Mouse (Mus musculus): ENCODE data around the gene Trmt11.

The Trmt11 gene

GRCm38 (mm10) chr10:30555686-30556578 lies 44.6 kb downstream of the Trmt11 start:
- peak; percentile 52 for DNase-seq

DNA sequence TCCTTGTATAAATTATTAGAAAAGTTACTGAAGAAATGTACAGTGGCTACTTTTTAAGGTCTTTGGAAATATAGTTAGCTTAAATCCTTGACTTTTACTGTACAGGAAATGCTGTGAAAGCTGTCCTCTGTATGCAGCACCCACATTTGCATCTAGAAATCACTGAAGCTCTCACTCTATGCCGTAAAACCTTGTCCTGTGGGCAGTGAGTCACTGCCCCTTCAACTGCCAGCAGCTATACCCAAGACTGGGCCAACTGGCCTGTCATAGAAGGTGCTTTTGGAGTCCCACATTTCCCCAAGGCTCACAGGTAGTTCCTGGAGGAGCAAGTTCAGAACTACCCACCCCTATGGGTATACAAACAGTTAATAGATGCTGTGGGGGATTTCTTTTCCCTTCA lies 48.2 kb downstream of the Trmt11 start:
- peak; percentile 29 for DNase-seq

GRCm38 (mm10) chr10:30549974-30550373 lies 50.6 kb downstream of the Trmt11 start:
- no peak for DNase-seq

- peak; percentile 64 for DNase-seq
These were observed 62.1 kb downstream of the Trmt11 start for GRCm38 (mm10) chr10:30538538-30538815.

- DNase-seq = peak; percentile 40
These were observed 62.6 kb downstream of the Trmt11 start for GRCm38 (mm10) chr10:30537734-30538537.

- DNase-seq = peak; percentile 60
These were observed 64.6 kb downstream of the Trmt11 start for GRCm38 (mm10) chr10:30535930-30536329.

DNA sequence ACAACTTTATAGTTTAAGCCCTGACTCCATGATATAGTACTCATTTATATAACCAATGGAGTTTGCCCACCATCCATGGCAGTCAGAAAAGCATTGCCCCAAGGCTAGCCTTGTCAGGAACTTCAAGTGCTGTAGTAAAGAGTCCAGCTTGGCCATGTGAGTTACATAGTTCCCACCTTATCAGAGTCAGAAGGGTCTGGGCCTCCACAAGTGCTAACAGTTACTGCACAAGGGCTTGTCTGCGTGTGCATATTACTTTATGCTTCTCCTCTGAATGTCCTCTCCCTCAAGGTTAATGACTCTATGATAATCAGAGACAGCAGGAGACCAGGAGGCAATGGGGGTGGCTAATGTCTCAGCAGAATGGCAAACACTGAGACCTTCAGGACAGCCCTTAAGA lies 73.4 kb downstream of the Trmt11 start:
- no peak for DNase-seq

DNA sequence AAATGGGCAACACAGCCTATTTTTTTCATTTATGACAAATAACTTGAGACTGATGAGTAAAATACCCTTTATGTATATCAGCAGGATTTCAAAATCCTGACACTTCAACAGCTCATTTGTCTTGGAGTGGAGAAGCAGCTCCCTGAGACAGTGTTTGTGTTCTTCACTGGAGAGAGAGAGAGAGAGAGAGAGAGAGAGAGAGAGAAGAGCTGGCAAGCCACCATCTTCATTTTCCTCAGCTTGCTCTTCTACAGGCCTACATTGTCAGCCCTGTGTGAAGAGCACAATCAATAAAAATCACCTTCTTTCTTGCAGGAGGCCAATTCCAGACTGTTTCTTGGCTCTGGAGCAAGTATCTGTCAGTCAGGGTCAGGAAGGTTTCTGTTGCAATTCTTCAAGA lies 78.8 kb downstream of the Trmt11 start:
- DNase-seq = no peak

- DNase-seq = peak; percentile 74
These were observed 81.4 kb downstream of the Trmt11 start for GRCm38 (mm10) chr10:30519143-30519542.

GRCm38 (mm10) chr10:30517224-30517623 lies 83.3 kb downstream of the Trmt11 start:
- DNase-seq = peak; percentile 16

DNA sequence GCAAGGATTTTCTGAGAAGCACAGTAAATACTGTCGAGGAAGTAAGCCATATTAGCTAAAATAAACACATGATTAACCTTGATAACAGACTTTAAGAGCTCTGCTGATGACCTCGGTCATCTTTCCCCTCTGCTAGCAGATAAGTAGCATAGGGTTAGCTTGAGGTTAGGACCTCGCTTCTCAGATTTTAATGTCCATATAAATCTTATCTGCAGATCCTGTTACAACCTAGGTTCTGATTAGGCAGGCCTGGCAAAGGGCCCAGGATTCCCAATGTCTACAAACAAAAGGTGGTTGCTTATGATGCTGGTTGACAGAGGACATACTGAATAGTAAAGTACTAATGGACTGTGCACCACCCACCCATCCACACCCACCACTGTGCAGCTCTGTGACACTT lies 83.8 kb downstream of the Trmt11 start:
- DNase-seq = peak; percentile 58

DNA sequence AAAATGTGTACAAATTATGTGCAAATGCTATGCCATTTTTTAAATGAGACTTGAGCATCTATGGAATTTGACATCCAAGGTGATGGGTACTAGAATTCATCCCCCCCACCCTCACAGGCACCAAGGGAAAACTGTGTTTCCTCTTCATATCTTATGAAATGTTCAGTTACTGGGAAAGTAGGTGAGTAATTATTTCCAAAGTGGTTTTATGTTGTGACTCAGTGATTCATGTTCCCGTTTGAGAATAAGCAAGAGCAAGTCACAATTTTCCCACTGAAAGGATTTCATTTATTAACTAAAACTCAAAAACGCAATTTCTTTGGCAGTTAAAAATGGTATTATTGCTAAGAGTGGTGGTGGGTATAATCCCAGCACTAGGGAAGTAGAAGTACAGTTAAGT lies 95.8 kb downstream of the Trmt11 start:
- no peak for DNase-seq

- no peak for DNase-seq
These were observed 97.4 kb downstream of the Trmt11 start for GRCm38 (mm10) chr10:30503168-30503567.

DNA sequence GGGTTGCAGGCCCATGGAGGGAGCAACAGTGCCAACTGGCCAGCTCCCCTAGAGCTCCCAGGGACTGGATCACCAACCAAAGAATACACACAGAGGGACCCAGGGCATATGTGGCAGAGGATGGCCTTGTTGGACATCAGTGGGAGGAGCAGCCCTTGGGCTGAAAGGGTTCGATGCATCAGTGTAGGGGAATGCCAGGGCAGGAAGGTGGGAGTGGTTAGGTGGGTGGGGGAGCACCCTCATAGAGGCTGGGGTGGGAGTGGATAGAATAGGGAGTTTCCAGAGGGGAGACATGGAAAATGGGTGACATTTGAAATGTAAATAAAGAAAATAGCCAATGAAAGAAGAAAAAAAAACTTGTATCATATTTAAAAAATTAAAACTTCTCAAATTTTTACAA lies 97.8 kb downstream of the Trmt11 start:
- peak; percentile 68 for DNase-seq

- DNase-seq = peak; percentile 64
These were observed 102.3 kb downstream of the Trmt11 start for GRCm38 (mm10) chr10:30498223-30498622.

Measured in heart, adult 11 months (tissue).